Mouse (Mus musculus): ENCODE data around the gene Olfr266. TPM values are rescaled to one million over a fixed set of nuclear protein-coding genes. Genes with fewer than 3 reads are reported as not detected.

Olfr266 gene
- polyA plus RNA-seq (2014; fragmentation: Nextera tagmentation; extraction: Ambion mirVana), result not detected in 2 replicates

GRCm38 (mm10) chr3:106826187-106826586, at the start of gene Olfr266:
Olfr266 (minus strand) TSS chr3:106826287.
- H3K36me3 ChIP-seq (ENCODE audit: control insufficient read depth, insufficient read depth, low read length), result no peaks in the 10 kb centered on the region
- H3K4me3 ChIP-seq (ENCODE audit: low read depth, low read length), result no peak within 1 kb of the TSS
- no peak within 1 kb of the TSS for H3K27ac ChIP-seq (replicated peaks; ENCODE audit: low read depth, low read length)
- no peaks in the 10 kb centered on the region for H3K9me3 ChIP-seq (ENCODE audit: control insufficient read depth, low read length)
- no peaks in the 10 kb centered on the region for H3K4me1 ChIP-seq (ENCODE audit: control insufficient read depth, insufficient read depth, low read length)
- no peak within 1 kb of the TSS for H3K9ac ChIP-seq (ENCODE audit: low read depth, low read length)
- DNase-seq (ENCODE audit: low spot score) (no peak), ATAC-seq (ENCODE audit: low read depth) (no peak)
- H3K27me3 ChIP-seq (replicated peaks; ENCODE audit: control insufficient read depth, insufficient read depth, low read length), result no peaks in the 10 kb centered on the region
- H3K4me2 ChIP-seq (ENCODE audit: low read depth, low read length), result no peak within 1 kb of the TSS
- WGBS, result 81% methylated on average over 1 of the region's 1 CpGs

- H3K4me3 ChIP-seq (ENCODE audit: low read depth, low read length), result no peak overlapping the region
- H3K27ac ChIP-seq (replicated peaks; ENCODE audit: low read depth, low read length), result no peak overlapping the region
- no peak overlapping the region for H3K9ac ChIP-seq (ENCODE audit: low read depth, low read length)
- no peaks in the 10 kb centered on the region for H3K4me1 ChIP-seq (ENCODE audit: control insufficient read depth, insufficient read depth, low read length)
- H3K27me3 ChIP-seq (replicated peaks; ENCODE audit: control insufficient read depth, insufficient read depth, low read length), result no peaks in the 10 kb centered on the region
- 86% methylated on average over 1 of the region's 1 CpGs for WGBS
- no peak for DNase-seq (ENCODE audit: low spot score)
- no peak overlapping the region for H3K4me2 ChIP-seq (ENCODE audit: low read depth, low read length)
- H3K36me3 ChIP-seq (ENCODE audit: control insufficient read depth, insufficient read depth, low read length), result no peaks in the 10 kb centered on the region
- no peak for ATAC-seq (ENCODE audit: low read depth)
- H3K9me3 ChIP-seq (ENCODE audit: control insufficient read depth, low read length), result no peaks in the 10 kb centered on the region
These were observed 49.5 kb upstream of the Olfr266 start for GRCm38 (mm10) chr3:106875626-106876025.

GRCm38 (mm10) chr3:106872893-106873292, 46.8 kb upstream of the Olfr266 start:
- ATAC-seq (ENCODE audit: low read depth), result no peak

GRCm38 (mm10) chr3:106832107-106832506, 6.0 kb upstream of the Olfr266 start:
- no peak overlapping the region for H3K27ac ChIP-seq (replicated peaks; ENCODE audit: low read depth, low read length)
- ATAC-seq (ENCODE audit: low read depth) (no peak), DNase-seq (ENCODE audit: low spot score) (no peak)
- H3K27me3 ChIP-seq (replicated peaks; ENCODE audit: control insufficient read depth, insufficient read depth, low read length), result no peaks in the 10 kb centered on the region
- 46% methylated on average over 1 of the region's 1 CpGs for WGBS
- H3K4me2 ChIP-seq (ENCODE audit: low read depth, low read length), result no peak overlapping the region
- H3K4me3 ChIP-seq (ENCODE audit: low read depth, low read length), result no peak overlapping the region
- H3K9me3 ChIP-seq (ENCODE audit: control insufficient read depth, low read length), result 0 out of 2 replicates have a peak, but pooled peaks cover 8% of the 10 kb centered on the region
- no peaks in the 10 kb centered on the region for H3K4me1 ChIP-seq (ENCODE audit: control insufficient read depth, insufficient read depth, low read length)
- H3K9ac ChIP-seq (ENCODE audit: low read depth, low read length), result no peak overlapping the region
- no peaks in the 10 kb centered on the region for H3K36me3 ChIP-seq (ENCODE audit: control insufficient read depth, insufficient read depth, low read length)

More at GRCm38 (mm10) chr3:106872893-106873292, 46.8 kb upstream of the Olfr266 start:
- Histone ChIP-seq H3K27ac (replicated peaks; ENCODE audit: low read depth, low read length) (no peak overlapping the region), H3K9ac (ENCODE audit: low read depth, low read length) (no peak overlapping the region), H3K9me3 (ENCODE audit: control insufficient read depth, low read length) (no peaks in the 10 kb centered on the region), H3K4me3 (ENCODE audit: low read depth, low read length) (no peak overlapping the region), H3K4me2 (ENCODE audit: low read depth, low read length) (no peak overlapping the region), H3K4me1 (ENCODE audit: control insufficient read depth, insufficient read depth, low read length) (no peaks in the 10 kb centered on the region), H3K27me3 (replicated peaks; ENCODE audit: control insufficient read depth, insufficient read depth, low read length) (no peaks in the 10 kb centered on the region), H3K36me3 (ENCODE audit: control insufficient read depth, insufficient read depth, low read length) (no peaks in the 10 kb centered on the region)
- no peak for DNase-seq (ENCODE audit: low spot score)

GRCm38 (mm10) chr3:106817676-106818075, 8.4 kb downstream of the Olfr266 start:
- 80% methylated on average over 2 of the region's 2 CpGs for WGBS
- H3K4me2 ChIP-seq (ENCODE audit: low read depth, low read length), result no peak overlapping the region
- H3K4me3 ChIP-seq (ENCODE audit: low read depth, low read length), result no peak overlapping the region
- H3K9ac ChIP-seq (ENCODE audit: low read depth, low read length), result no peak overlapping the region
- DNase-seq (ENCODE audit: low spot score) (no peak), ATAC-seq (ENCODE audit: low read depth) (no peak)
- no peaks in the 10 kb centered on the region for H3K9me3 ChIP-seq (ENCODE audit: control insufficient read depth, low read length)
- no peaks in the 10 kb centered on the region for H3K36me3 ChIP-seq (ENCODE audit: control insufficient read depth, insufficient read depth, low read length)
- no peak overlapping the region for H3K27ac ChIP-seq (replicated peaks; ENCODE audit: low read depth, low read length)
- no peaks in the 10 kb centered on the region for H3K27me3 ChIP-seq (replicated peaks; ENCODE audit: control insufficient read depth, insufficient read depth, low read length)
- H3K4me1 ChIP-seq (ENCODE audit: control insufficient read depth, insufficient read depth, low read length), result no peaks in the 10 kb centered on the region

GRCm38 (mm10) chr3:106808972-106809695, 17.0 kb downstream of the Olfr266 start:
- Histone ChIP-seq H3K27me3 (replicated peaks; ENCODE audit: control insufficient read depth, insufficient read depth, low read length) (no peaks in the 10 kb centered on the region), H3K27ac (replicated peaks; ENCODE audit: low read depth, low read length) (no peak overlapping the region), H3K9ac (ENCODE audit: low read depth, low read length) (no peak overlapping the region), H3K9me3 (ENCODE audit: control insufficient read depth, low read length) (no peaks in the 10 kb centered on the region), H3K36me3 (ENCODE audit: control insufficient read depth, insufficient read depth, low read length) (no peaks in the 10 kb centered on the region), H3K4me1 (ENCODE audit: control insufficient read depth, insufficient read depth, low read length) (no peaks in the 10 kb centered on the region), H3K4me3 (ENCODE audit: low read depth, low read length) (no peak overlapping the region), H3K4me2 (ENCODE audit: low read depth, low read length) (no peak overlapping the region)
- 54% methylated on average over 2 of the region's 2 CpGs for WGBS
- no peak for DNase-seq (ENCODE audit: low spot score)
- ATAC-seq (ENCODE audit: low read depth), result no peak

- Histone ChIP-seq H3K27me3 (replicated peaks; ENCODE audit: control insufficient read depth, insufficient read depth, low read length) (no peaks in the 10 kb centered on the region), H3K4me2 (ENCODE audit: low read depth, low read length) (no peak overlapping the region), H3K9me3 (ENCODE audit: control insufficient read depth, low read length) (no peaks in the 10 kb centered on the region), H3K27ac (replicated peaks; ENCODE audit: low read depth, low read length) (no peak overlapping the region), H3K9ac (ENCODE audit: low read depth, low read length) (no peak overlapping the region), H3K4me1 (ENCODE audit: control insufficient read depth, insufficient read depth, low read length) (no peaks in the 10 kb centered on the region), H3K36me3 (ENCODE audit: control insufficient read depth, insufficient read depth, low read length) (no peaks in the 10 kb centered on the region), H3K4me3 (ENCODE audit: low read depth, low read length) (no peak overlapping the region)
- DNase-seq (ENCODE audit: low spot score) (no peak), ATAC-seq (ENCODE audit: low read depth) (no peak)
These were observed 28.0 kb downstream of the Olfr266 start for GRCm38 (mm10) chr3:106798079-106798478.

- WGBS, result 80% methylated on average over 2 of the region's 2 CpGs
- H3K4me2 ChIP-seq (ENCODE audit: low read depth, low read length), result no peak within 1 kb of the TSS
- no peak for DNase-seq (ENCODE audit: low spot score)
These were observed 36.2 kb downstream of the Olfr266 start, which contains the start of gene Cd53 for GRCm38 (mm10) chr3:106789930-106790329. Cd53 (minus strand) TSS chr3:106790149.

GRCm38 (mm10) chr3:106788440-106788887, 37.6 kb downstream of the Olfr266 start:
- Histone ChIP-seq H3K27me3 (replicated peaks; ENCODE audit: control insufficient read depth, insufficient read depth, low read length) (no peaks in the 10 kb centered on the region), H3K9ac (ENCODE audit: low read depth, low read length) (no peak overlapping the region), H3K4me3 (ENCODE audit: low read depth, low read length) (no peak overlapping the region), H3K27ac (replicated peaks; ENCODE audit: low read depth, low read length) (no peak overlapping the region), H3K4me2 (ENCODE audit: low read depth, low read length) (no peak overlapping the region), H3K9me3 (ENCODE audit: control insufficient read depth, low read length) (no peaks in the 10 kb centered on the region), H3K36me3 (ENCODE audit: control insufficient read depth, insufficient read depth, low read length) (no peaks in the 10 kb centered on the region), H3K4me1 (ENCODE audit: control insufficient read depth, insufficient read depth, low read length) (no peaks in the 10 kb centered on the region)
- 38% methylated on average over 2 of the region's 2 CpGs for WGBS
- ATAC-seq (ENCODE audit: low read depth) (no peak), DNase-seq (ENCODE audit: low spot score) (peak; percentile 1)

More at GRCm38 (mm10) chr3:106789930-106790329, 36.2 kb downstream of the Olfr266 start, which contains the start of gene Cd53:
- H3K27ac ChIP-seq (replicated peaks; ENCODE audit: low read depth, low read length), result no peak within 1 kb of the TSS
- H3K27me3 ChIP-seq (replicated peaks; ENCODE audit: control insufficient read depth, insufficient read depth, low read length), result no peaks in the 10 kb centered on the region
- ATAC-seq (ENCODE audit: low read depth), result no peak
- H3K9ac ChIP-seq (ENCODE audit: low read depth, low read length), result no peak within 1 kb of the TSS
- H3K4me1 ChIP-seq (ENCODE audit: control insufficient read depth, insufficient read depth, low read length), result no peaks in the 10 kb centered on the region
- H3K4me3 ChIP-seq (ENCODE audit: low read depth, low read length), result no peak within 1 kb of the TSS
- H3K9me3 ChIP-seq (ENCODE audit: control insufficient read depth, low read length), result no peaks in the 10 kb centered on the region
- H3K36me3 ChIP-seq (ENCODE audit: control insufficient read depth, insufficient read depth, low read length), result no peaks in the 10 kb centered on the region
